Mouse (Mus musculus): ENCODE data around the gene Ndufs1.

- TF ChIP-seq USF1 (IDR thresholded peaks at IDR 0.05; ENCODE audit: low read depth), result no peak
- no peak for TF ChIP-seq TCF12 (IDR thresholded peaks at IDR 0.05; ENCODE audit: insufficient read depth, poor library complexity, severe bottlenecking)
- TF ChIP-seq POLR2AphosphoS2 (IDR thresholded peaks at IDR 0.05; ENCODE audit: insufficient read length, low read depth), result no peak
- no peak for TF ChIP-seq MAX (IDR thresholded peaks at IDR 0.05; ENCODE audit: low read depth)
- no peak for TF ChIP-seq E2F4 (IDR thresholded peaks at IDR 0.05; ENCODE audit: insufficient read depth)
- TF ChIP-seq MYOD1 (IDR thresholded peaks at IDR 0.05; ENCODE audit: control insufficient read depth in 1 of 3, insufficient read length in 2 of 3, low read depth in 2 of 3), result peak in 1 of 3 experiments; percentile 42
- TF ChIP-seq POLR2A (IDR thresholded peaks at IDR 0.05; ENCODE audit: insufficient read length, low read depth), result peak; percentile 13
Observed at GRCm38 (mm10) chr1:63225890-63226289, 49.3 kb upstream of the Ndufs1 start.

Data from myocyte (in vitro differentiated cells).